Mouse (Mus musculus) E14TG2a.4 (cell line): ENCODE results near the gene Ces2h.
"Not testable (repeated sequence)": the region's sequence is repeated elsewhere in the genome, so short reads cannot be mapped to it uniquely, and the experiment has no call there.

ENCODE experiments used
- CTCF ChIP-seq: conservative IDR thresholded peaks from 2 replicates; pipeline ENCODE4 v1.5.1; 2014; ENCODE audit warnings: low read length
- NANOG ChIP-seq: IDR thresholded peaks from 2 replicates; pipeline ENCODE4 v1.6.1; 2014; ENCODE audit warnings: borderline replicate concordance, low read length, mixed read lengths

DNA sequence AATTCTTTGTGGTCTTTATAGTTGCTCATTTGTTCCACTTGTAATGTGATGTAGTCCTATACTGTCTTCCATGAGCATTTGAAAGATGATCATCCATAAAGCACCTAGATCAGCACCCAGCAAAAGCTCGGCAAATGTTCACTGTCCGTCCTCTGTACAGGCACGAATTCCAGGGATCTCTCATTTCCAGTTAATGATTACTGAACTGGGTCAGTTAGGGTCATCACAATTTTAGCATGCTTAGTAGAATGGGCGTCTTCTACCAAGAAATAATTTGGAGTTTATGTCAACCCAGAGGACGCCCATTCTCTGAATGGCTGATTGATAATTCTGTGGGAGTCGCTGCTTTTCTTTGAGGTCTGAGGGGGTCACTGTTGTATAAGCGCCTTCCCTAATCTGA lies 67.3 kb downstream of the Ces2h start:
- not testable (repeated sequence) for TF ChIP-seq CTCF, NANOG
